Mouse (Mus musculus) MEL (cell line): Measurements from ENCODE around the gene Nutf2-ps1. TPM values are rescaled to one million over a fixed set of nuclear protein-coding genes. Genes with fewer than 3 reads are reported as not detected.

ENCODE experiments used
- DNase-seq: peaks from one replicate; pipeline ENCODE4 v3.0.0; 2011; ENCODE audit warnings: low read depth, low spot score
- H3K27ac ChIP-seq: 2 replicates; pipeline ENCODE4 v1.5.1; 2012; ENCODE audit warnings: low read depth, mild to moderate bottlenecking, control low read depth, low read length, moderate library complexity; ENCODE audit not compliant: control insufficient read depth
- H3K27me3 ChIP-seq, 2 experiments: fragments of 150-350 bp in 1 of 2; sonication (generic) in 1 of 2; 2 replicates each; pipeline ENCODE4 v1.6.1; 2012; ENCODE audit warnings: low read length in 2 of 2, mild to moderate bottlenecking in 2 of 2, improper control_type of control experiment in 1 of 2, moderate library complexity in 1 of 2; ENCODE audit not compliant: insufficient read depth in 2 of 2, control insufficient read depth in 1 of 2
- H3K36me3 ChIP-seq, 2 experiments: 2 replicates each; pipeline ENCODE4 v1.6.1; 2012 to 2014; ENCODE audit warnings: low read length in 2 of 2, improper control_type of control experiment in 1 of 2, inconsistent platforms in 1 of 2, mild to moderate bottlenecking in 1 of 2; ENCODE audit not compliant: insufficient read depth in 2 of 2, control insufficient read depth in 1 of 2
- H3K4me1 ChIP-seq, 2 experiments: fragments of 150-350 bp in 1 of 2; sonication (generic) in 1 of 2; 2 replicates each; pipeline ENCODE4 v1.6.1; 2012; ENCODE audit warnings: low read length in 2 of 2, improper control_type of control experiment in 1 of 2, mild to moderate bottlenecking in 1 of 2; ENCODE audit not compliant: insufficient read depth in 2 of 2, control insufficient read depth in 1 of 2
- H3K4me3 ChIP-seq, 2 experiments: fragments of 150-350 bp in 1 of 2; sonication (generic) in 1 of 2; 2 replicates each; pipeline ENCODE4 v1.5.1; 2012; ENCODE audit warnings: low read depth in 2 of 2, low read length in 2 of 2, mild to moderate bottlenecking in 2 of 2, moderate library complexity in 2 of 2, control low read depth in 1 of 2, improper control_type of control experiment in 1 of 2; ENCODE audit not compliant: control insufficient read depth in 1 of 2, insufficient read depth in 1 of 2
- H3K79me2 ChIP-seq: 2 replicates; pipeline ENCODE4 v1.6.1; 2012; ENCODE audit warnings: mild to moderate bottlenecking, low read length, moderate library complexity; ENCODE audit not compliant: control insufficient read depth, poor library complexity, insufficient read depth
- H3K9ac ChIP-seq: 2 replicates; pipeline ENCODE4 v1.6.1; 2012; ENCODE audit warnings: low read depth, mild to moderate bottlenecking, control low read depth, low read length, moderate library complexity; ENCODE audit not compliant: control insufficient read depth, poor library complexity, severe bottlenecking
- H3K9me3 ChIP-seq: fragments of 150-350 bp; sonication (generic); replicated peaks from 2 replicates; pipeline ENCODE4 v1.6.1; 2012; ENCODE audit warnings: mild to moderate bottlenecking, low read length, improper control_type of control experiment, moderate library complexity; ENCODE audit not compliant: insufficient read depth
- ELF1 ChIP-seq: IDR thresholded peaks from 2 replicates; pipeline ENCODE4 v1.6.1; 2014; ENCODE audit warnings: low read depth, mild to moderate bottlenecking, inconsistent platforms, low read length, improper control_type of control experiment, moderate library complexity
- ETS1 ChIP-seq: IDR thresholded peaks from 2 replicates; pipeline ENCODE4 v1.6.1; 2012; ENCODE audit warnings: low read depth, mild to moderate bottlenecking, inconsistent platforms, low read length, improper control_type of control experiment, moderate library complexity
- GATA1 ChIP-seq: IDR thresholded peaks from 2 replicates; pipeline ENCODE4 v1.6.1; 2011; ENCODE audit warnings: low read depth, low read length, improper control_type of control experiment
- HCFC1 ChIP-seq: IDR thresholded peaks from 2 replicates; pipeline ENCODE4 v1.6.1; 2012; ENCODE audit warnings: low read depth, mild to moderate bottlenecking, inconsistent platforms, low read length, improper control_type of control experiment, moderate library complexity
- JUND ChIP-seq: IDR thresholded peaks from 2 replicates; pipeline ENCODE4 v1.6.1; 2011; ENCODE audit warnings: low read depth, mild to moderate bottlenecking, improper control_type of control experiment, low read length
- KAT2A ChIP-seq: conservative IDR thresholded peaks from 2 replicates; pipeline ENCODE4 v1.6.1; 2012; ENCODE audit warnings: low read depth, low read length, improper control_type of control experiment, inconsistent platforms
- MEF2A ChIP-seq: IDR thresholded peaks from 2 replicates; pipeline ENCODE4 v1.6.1; 2014; ENCODE audit warnings: low read depth, mild to moderate bottlenecking, inconsistent platforms, low read length, improper control_type of control experiment; ENCODE audit not compliant: poor library complexity, insufficient replicate concordance, severe bottlenecking; ENCODE audit errors: extremely low read depth
- MYB ChIP-seq: IDR thresholded peaks from 2 replicates; pipeline ENCODE4 v1.6.1; 2011; ENCODE audit warnings: mild to moderate bottlenecking, low read depth, low read length, improper control_type of control experiment
- NELFE ChIP-seq: IDR thresholded peaks from 2 replicates; pipeline ENCODE4 v1.6.1; 2011; ENCODE audit warnings: low read depth, low read length, improper control_type of control experiment
- POLR2AphosphoS2 ChIP-seq: IDR thresholded peaks from 2 replicates; pipeline ENCODE4 v1.6.1; 2011; ENCODE audit warnings: low read length, improper control_type of control experiment
- POLR2AphosphoS5 ChIP-seq: IDR thresholded peaks from 2 replicates; pipeline ENCODE4 v1.6.1; 2012; ENCODE audit warnings: low read depth, borderline replicate concordance, mild to moderate bottlenecking, inconsistent platforms, low read length, moderate library complexity, mixed read lengths
- SIN3A ChIP-seq: IDR thresholded peaks from 2 replicates; pipeline ENCODE4 v1.6.1; 2012; ENCODE audit warnings: low read length, improper control_type of control experiment, inconsistent platforms
- SMC3 ChIP-seq: IDR thresholded peaks from 2 replicates; pipeline ENCODE4 v1.6.1; 2011; ENCODE audit warnings: low read depth, low read length, improper control_type of control experiment
- TAL1 ChIP-seq: IDR thresholded peaks from 2 replicates; pipeline ENCODE4 v1.6.1; 2012; ENCODE audit warnings: mild to moderate bottlenecking, inconsistent platforms, low read length, moderate library complexity, mixed read lengths
- USF1 ChIP-seq: IDR thresholded peaks from 2 replicates; pipeline ENCODE4 v1.6.1; 2014; ENCODE audit warnings: low read depth, mild to moderate bottlenecking, inconsistent platforms, low read length, improper control_type of control experiment, moderate library complexity
- ZKSCAN1 ChIP-seq: IDR thresholded peaks from 2 replicates; pipeline ENCODE4 v1.6.1; 2012; ENCODE audit warnings: low read depth, mild to moderate bottlenecking, inconsistent platforms, low read length, improper control_type of control experiment, moderate library complexity
- polyA plus RNA-seq, 2 experiments: library from polyadenylated mRNA; stranded (reverse) in 1 of 2; unstranded in 1 of 2; fragments of >175 nt in 1 of 2; fragments of >200 nt in 1 of 2; gene quantifications; 2 replicates each; pipeline versions ENCODE4 v1.2.1 to v1.2.4; 2012; ENCODE audit warnings: low replicate concordance in 2 of 2, low read depth in 1 of 2; ENCODE audit not compliant: insufficient read length in 2 of 2, insufficient read depth in 1 of 2, missing spikeins in 1 of 2
- total RNA-seq: library from RNA; depleted of rRNA; stranded (reverse); fragments of 300-350 nt; gene quantifications from 2 replicates; pipeline ENCODE4 v1.2.3, GENCODE M21; 2012; rRNA removed

Gene Nutf2-ps1
- total and polyA plus RNA-seq, 3 experiments, result 53.1 to 398 TPM; not detected in 1

DNA sequence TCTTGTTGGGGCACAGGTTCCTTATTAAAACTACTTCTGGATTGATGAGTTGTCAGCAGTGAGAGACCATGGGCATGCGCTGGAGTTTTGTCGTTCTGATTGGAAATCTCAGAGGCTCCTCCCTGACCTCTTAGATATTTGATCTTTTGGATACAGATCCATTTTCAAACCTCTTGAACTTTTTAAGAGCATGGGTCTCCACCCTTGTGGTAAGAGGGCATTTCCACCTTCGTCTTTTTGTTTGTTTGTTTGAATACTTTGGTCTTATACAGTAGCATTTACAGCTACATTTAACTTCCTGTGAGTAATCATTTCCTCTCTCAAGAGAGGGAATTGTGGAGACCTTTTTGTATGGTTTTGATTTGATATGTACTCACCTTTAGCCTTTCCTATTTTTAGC, 49.6 kb downstream of the Nutf2-ps1 start:
- TF ChIP-seq SIN3A (no peak), MYB (no peak), ZKSCAN1 (no peak), POLR2AphosphoS5 (no peak)
- TF ChIP-seq, all 39 proteins: peak for 0
- peaks cover 0 to 3% of the 10 kb centered on the region in 2 experiments for H3K36me3 ChIP-seq

DNA sequence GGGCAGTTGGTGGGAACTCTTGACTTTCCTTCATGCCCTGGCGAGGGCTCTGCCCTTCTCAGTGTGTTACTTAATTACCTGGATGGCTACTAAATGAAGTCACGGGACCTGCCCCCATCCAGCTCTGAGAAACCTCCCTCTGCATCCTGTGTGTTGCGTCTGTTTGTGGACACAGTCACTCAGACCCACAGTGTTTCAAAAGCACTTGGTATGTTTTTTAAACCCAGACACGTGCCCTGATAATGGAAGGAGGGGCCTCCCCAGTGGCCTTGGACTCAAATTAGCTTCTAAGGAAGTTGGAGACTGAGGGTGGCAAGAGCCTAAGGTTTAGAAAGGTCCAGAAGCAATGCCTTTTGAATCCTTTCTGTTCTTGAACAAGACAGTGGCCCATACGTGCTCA, 50.1 kb downstream of the Nutf2-ps1 start:
- H3K36me3 ChIP-seq, result peaks cover 0 to 8% of the 10 kb centered on the region in 2 experiments
- H3K9me3 ChIP-seq, result no peaks in the 10 kb centered on the region
- H3K79me2 ChIP-seq, result no peaks in the 10 kb centered on the region
- TF ChIP-seq MEF2A, result no peak
- no peak for TF ChIP-seq NELFE
- TF ChIP-seq ETS1, result no peak
- no peak for TF ChIP-seq POLR2AphosphoS2
- no peak for TF ChIP-seq ELF1
- TF ChIP-seq USF1, result no peak
- TF ChIP-seq GATA1, result no peak
- no peak for TF ChIP-seq SMC3
- TF ChIP-seq SIN3A, result no peak
- TF ChIP-seq KAT2A, result no peak
- TF ChIP-seq HCFC1, result no peak
- TF ChIP-seq TAL1, result no peak
- TF ChIP-seq JUND, result no peak
- no peaks in the 10 kb centered on the region for H3K27me3 ChIP-seq
- no peak overlapping the region for H3K27ac ChIP-seq
- peaks cover 3 to 5% of the 10 kb centered on the region in 2 experiments for H3K4me1 ChIP-seq
- DNase-seq, result no peak
- H3K9ac ChIP-seq, result no peak overlapping the region
- no peak overlapping the region for H3K4me3 ChIP-seq

More for the DNA sequence above, 49.6 kb downstream of the Nutf2-ps1 start:
- no peaks in the 10 kb centered on the region for H3K79me2 ChIP-seq
- no peak overlapping the region for H3K4me3 ChIP-seq
- H3K27me3 ChIP-seq, result no peaks in the 10 kb centered on the region
- DNase-seq, result no peak
- H3K9me3 ChIP-seq, result no peaks in the 10 kb centered on the region
- H3K4me1 ChIP-seq, result peaks cover 0 to 2% of the 10 kb centered on the region in 2 experiments; a peak in 2 of 4 replicates
- H3K27ac ChIP-seq, result no peak overlapping the region
- no peak overlapping the region for H3K9ac ChIP-seq

Other genes with a start within 250 kb of the Nutf2-ps1 start
- 4.8 and 5.4 TPM in 2 replicates for gene Gm10197, start 217.3 kb downstream of the Nutf2-ps1 start, total RNA-seq
- gene Gm10197, start 217.3 kb downstream of the Nutf2-ps1 start, polyA plus RNA-seq, result 10 to 100 TPM in 1 of 2 experiments, not detected in 1; 53.0 TPM
- 27.5 and 29.3 TPM in 2 replicates for gene Smndc1, start 198.5 kb downstream of the Nutf2-ps1 start, total RNA-seq
- 100 to 1,000 TPM; 114 to 166 TPM for gene Smndc1, start 198.5 kb downstream of the Nutf2-ps1 start, polyA plus RNA-seq
- 7.6 and 11.7 TPM in 2 replicates for gene Dusp5, start 60.0 kb downstream of the Nutf2-ps1 start, total RNA-seq
- gene Dusp5, start 60.0 kb downstream of the Nutf2-ps1 start, polyA plus RNA-seq, result 10 to 100 TPM in 1 of 2 experiments, not detected in 1; 13.8 TPM
- 100 and 109 TPM in 2 replicates for gene Smc3, start 11.3 kb upstream of the Nutf2-ps1 start, total RNA-seq
- gene Smc3, start 11.3 kb upstream of the Nutf2-ps1 start, polyA plus RNA-seq, result 100 to 1,000 TPM; 118 to 129 TPM
- gene Rbm20, start 88.2 kb upstream of the Nutf2-ps1 start, total RNA-seq, result 37.3 and 40.5 TPM in 2 replicates
- gene Rbm20, start 88.2 kb upstream of the Nutf2-ps1 start, polyA plus RNA-seq, result 10 to 100 TPM in 1 of 2 experiments, not detected in 1; 58.6 TPM